Mouse (Mus musculus): ENCODE data around the gene Gm14393. TPM values are rescaled to one million over a fixed set of nuclear protein-coding genes. Genes with fewer than 3 reads are reported as not detected.

The Gm14393 gene
- 0.19 and 0.50 TPM in 2 replicates for polyA plus RNA-seq (2012; rRNA removed)

GRCm38 (mm10) chr2:175067681-175068261, at the start of gene Gm14393:
TSS of gene Gm14393 (minus strand) at chr2:175067781.

Other genes with a start within 250 kb of the Gm14393 start
- gene Gm14444, start 57.5 kb downstream of the Gm14393 start, polyA plus RNA-seq (2012; rRNA removed): 0.05 TPM in 1 of 2 replicates, not detected in the other
- 4.3 and 8.8 TPM in 2 replicates for gene Gm14399, start 74.2 kb upstream of the Gm14393 start, polyA plus RNA-seq (2012; rRNA removed)
- 1.4 and 1.5 TPM in 2 replicates for gene Gm14443, start 108.1 kb upstream of the Gm14393 start, polyA plus RNA-seq (2012; rRNA removed)
- gene Gm14391, start 139.1 kb upstream of the Gm14393 start, polyA plus RNA-seq (2012; rRNA removed): 6.9 and 16.3 TPM in 2 replicates
- 0.13 TPM in 1 of 2 replicates, not detected in the other for gene Gm14440, start 207.3 kb upstream of the Gm14393 start, polyA plus RNA-seq (2012; rRNA removed)

All from central nervous system, embryonic 11.5 days (tissue).